Mouse (Mus musculus) left cerebral cortex, adult 11 months (tissue): ENCODE measurements around the gene Erc2.

Experiments
- DNase-seq: peaks from one replicate; pipeline ENCODE4 v3.0.0; 2022; ENCODE audit warnings: low spot score

The Erc2 gene

GRCm38 (mm10) chr14:28192711-28193364 is 570.6 kb downstream of the Erc2 start:
- DNase-seq: no peak

GRCm38 (mm10) chr14:28203874-28204273 is 581.6 kb downstream of the Erc2 start:
- no peak for DNase-seq

- no peak for DNase-seq
These were observed 584.1 kb downstream of the Erc2 start for GRCm38 (mm10) chr14:28206303-28206702.

GRCm38 (mm10) chr14:28225550-28225949 is 603.3 kb downstream of the Erc2 start:
- no peak for DNase-seq

GRCm38 (mm10) chr14:28230563-28230962 is 608.3 kb downstream of the Erc2 start:
- DNase-seq: no peak

GRCm38 (mm10) chr14:28231241-28231640 is 609.0 kb downstream of the Erc2 start:
- no peak for DNase-seq

GRCm38 (mm10) chr14:28238336-28239048 is 616.3 kb downstream of the Erc2 start:
- no peak for DNase-seq

GRCm38 (mm10) chr14:28240111-28240510 is 617.9 kb downstream of the Erc2 start:
- DNase-seq: no peak

GRCm38 (mm10) chr14:28242743-28243142 is 620.5 kb downstream of the Erc2 start:
- no peak for DNase-seq

GRCm38 (mm10) chr14:28243474-28243873 is 621.2 kb downstream of the Erc2 start:
- DNase-seq: no peak

GRCm38 (mm10) chr14:28262706-28263105 is 640.5 kb downstream of the Erc2 start:
- no peak for DNase-seq

GRCm38 (mm10) chr14:28267367-28267766 is 645.1 kb downstream of the Erc2 start:
- DNase-seq: no peak

- no peak for DNase-seq
These were observed 649.6 kb downstream of the Erc2 start for GRCm38 (mm10) chr14:28271846-28272245.

GRCm38 (mm10) chr14:28273669-28274068 is 651.4 kb downstream of the Erc2 start:
- no peak for DNase-seq

GRCm38 (mm10) chr14:28274826-28275225 is 652.6 kb downstream of the Erc2 start:
- no peak for DNase-seq

- DNase-seq: no peak
These were observed 656.7 kb downstream of the Erc2 start for GRCm38 (mm10) chr14:28278951-28279350.

GRCm38 (mm10) chr14:28280376-28280775 is 658.1 kb downstream of the Erc2 start:
- no peak for DNase-seq

GRCm38 (mm10) chr14:28283319-28284095 is 661.3 kb downstream of the Erc2 start:
- no peak for DNase-seq

- DNase-seq: no peak
These were observed 664.3 kb downstream of the Erc2 start for GRCm38 (mm10) chr14:28286511-28286910.

GRCm38 (mm10) chr14:28288196-28288595 is 666.0 kb downstream of the Erc2 start:
- no peak for DNase-seq

- DNase-seq: no peak
These were observed 666.7 kb downstream of the Erc2 start for GRCm38 (mm10) chr14:28288926-28289325.

GRCm38 (mm10) chr14:28293921-28294320 is 671.7 kb downstream of the Erc2 start:
- DNase-seq: no peak

GRCm38 (mm10) chr14:28295145-28295544 is 672.9 kb downstream of the Erc2 start:
- no peak for DNase-seq
